8 mouse cellular contexts compared by ENCODE assay signal in genomic region chr11:22671791-22672490, GRCm38 (mm10).
A peak's percentile ranks its signal among the peaks of the same experiment; 100 is the strongest.
DNase-seq lines count a peak whose midpoint lies in the region; ATAC-seq lines count a peak whose summit lies in the region.

No protein-coding gene starts in this region.

- 44% methylated on average over 5 of the region's 5 CpGs for WGBS in kidney, embryonic 15.5 days
- WGBS in hindbrain, embryonic 16.5 days, result 25% methylated on average over 5 of the region's 5 CpGs
- WGBS in midbrain, embryonic 15.5 days, result 23% methylated on average over 5 of the region's 5 CpGs

- H3K9me3 ChIP-seq in kidney, embryonic 15.5 days (replicated peaks), result no peaks in the 10 kb centered on the region
- H3K9me3 ChIP-seq in hindbrain, embryonic 16.5 days (ENCODE audit: control insufficient read depth, low read length), result no peaks in the 10 kb centered on the region
- no peaks in the 10 kb centered on the region for H3K9me3 ChIP-seq in midbrain, embryonic 15.5 days

- H3K36me3 ChIP-seq in kidney, embryonic 15.5 days, result no peaks in the 10 kb centered on the region
- H3K36me3 ChIP-seq in hindbrain, embryonic 16.5 days (ENCODE audit: control insufficient read depth, insufficient read depth, low read length), result no peaks in the 10 kb centered on the region
- H3K36me3 ChIP-seq in midbrain, embryonic 15.5 days (replicated peaks), result no peaks in the 10 kb centered on the region

- H3K4me3 ChIP-seq in kidney, embryonic 15.5 days (replicated peaks), result no peak overlapping the region
- H3K4me3 ChIP-seq in hindbrain, embryonic 16.5 days (ENCODE audit: low read length), result no peak overlapping the region
- H3K4me3 ChIP-seq in midbrain, embryonic 15.5 days, result no peak overlapping the region

- no peak for DNase-seq in kidney, adult 18-20 months
- peak; percentile 24 to 32 for DNase-seq in cerebellum, postnatal 10 days
- DNase-seq in gastrocnemius, postnatal 4 days (ENCODE audit: low spot score in 2 of 2), result no peak
- DNase-seq in adrenal gland, postnatal 14 days, result no peak

- H3K4me2 ChIP-seq in kidney, embryonic 15.5 days, result no peak overlapping the region
- no peak overlapping the region for H3K4me2 ChIP-seq in hindbrain, embryonic 16.5 days (ENCODE audit: low read length)
- H3K4me2 ChIP-seq in midbrain, embryonic 15.5 days, result no peak overlapping the region

- ATAC-seq in kidney, embryonic 15.5 days (replicated peaks; ENCODE audit: low FRiP score), result peak; percentile 73; the same call in 1 of the 2 replicates
- peak; percentile 97 for ATAC-seq in hindbrain, embryonic 16.5 days
- peak; percentile 99 for ATAC-seq in midbrain, embryonic 15.5 days (replicated peaks)
- ATAC-seq in monocyte, adult 5-6 weeks (replicated peaks; ENCODE audit: insufficient number of reproducible peaks, low FRiP score, low TSS enrichment, poor library complexity, severe bottlenecking), result no peak

- H3K9ac ChIP-seq in kidney, embryonic 15.5 days, result no peak overlapping the region
- no peak overlapping the region for H3K9ac ChIP-seq in hindbrain, embryonic 16.5 days (ENCODE audit: low read depth, low read length)
- no peak overlapping the region for H3K9ac ChIP-seq in midbrain, embryonic 15.5 days

- peaks cover 5% of the 10 kb centered on the region; the same call in 1 of the 2 replicates for H3K4me1 ChIP-seq in kidney, embryonic 15.5 days
- peaks cover 10% of the 10 kb centered on the region for H3K4me1 ChIP-seq in hindbrain, embryonic 16.5 days (ENCODE audit: control insufficient read depth, insufficient read depth, low read depth, low read length)
- H3K4me1 ChIP-seq in midbrain, embryonic 15.5 days, result peaks cover 9% of the 10 kb centered on the region

- 0 out of 2 replicates have a peak overlapping the region, but pooled peaks have one; percentile 6 for H3K27ac ChIP-seq in kidney, embryonic 15.5 days
- H3K27ac ChIP-seq in hindbrain, embryonic 16.5 days (ENCODE audit: low read depth, low read length), result peak overlapping the region; percentile 46
- peak overlapping the region; percentile 76 for H3K27ac ChIP-seq in midbrain, embryonic 15.5 days

- no peaks in the 10 kb centered on the region for H3K27me3 ChIP-seq in kidney, embryonic 15.5 days
- no peaks in the 10 kb centered on the region for H3K27me3 ChIP-seq in hindbrain, embryonic 16.5 days (replicated peaks; ENCODE audit: control insufficient read depth, insufficient read depth, low read length)
- H3K27me3 ChIP-seq in midbrain, embryonic 15.5 days (replicated peaks), result no peaks in the 10 kb centered on the region

Comparison
In these comparisons a context has a peak if more than half of its experiments do, and no peak if none do; other contexts are left out.
1. H3K27ac ChIP-seq: peak in every context shown above with its lines; median percentile 76 in midbrain, embryonic 15.5 days; 46 in hindbrain, embryonic 16.5 days; 6 in kidney, embryonic 15.5 days.
2. DNase-seq: peak in cerebellum, postnatal 10 days (2 of 2); none in kidney, adult 18-20 months (single experiment), gastrocnemius, postnatal 4 days (0 of 2) and adrenal gland, postnatal 14 days (single experiment).